Mouse (Mus musculus) spleen, postnatal 10 days (tissue): Measurements from ENCODE around the gene Tssk2.
A peak's percentile ranks its signal among the peaks of the same experiment; 100 is the strongest.

Source experiments
- DNase-seq, 2 experiments: peaks; one replicate each; pipeline ENCODE4 v3.0.0; 2021 to 2022; ENCODE audit warnings: low spot score in 2 of 2

Tssk2 gene

GRCm38 (mm10) chr16:17911052-17911595 is 12.7 kb downstream of the Tssk2 start, which contains the start of gene Ess2:
Ess2 (minus strand) TSS chr16:17911348.
- peak; percentile 76 to 89 for DNase-seq

GRCm38 (mm10) chr16:17914307-17915249 is 16.1 kb downstream of the Tssk2 start, which contains the start of gene Gsc2:
Gsc2 (minus strand) TSS chr16:17915059.
- DNase-seq: peak in 1 of 2 experiments; percentile 43

GRCm38 (mm10) chr16:17920586-17920985 is 22.1 kb downstream of the Tssk2 start:
- DNase-seq: no peak

GRCm38 (mm10) chr16:17921325-17922162 is 23.1 kb downstream of the Tssk2 start:
- DNase-seq: peak; percentile 90 to 97

- peak in 1 of 2 experiments; percentile 46 for DNase-seq
Measured at GRCm38 (mm10) chr16:17922163-17922538, 23.7 kb downstream of the Tssk2 start.

GRCm38 (mm10) chr16:17927351-17928082 is 29.1 kb downstream of the Tssk2 start:
- peak; percentile 57 to 61 for DNase-seq

- peak; percentile 76 to 78 for DNase-seq
Measured at GRCm38 (mm10) chr16:17928087-17928580, 29.7 kb downstream of the Tssk2 start, which contains the start of gene Slc25a1. Slc25a1 (minus strand) TSS chr16:17928219.

- peak; percentile 62 to 82 for DNase-seq
Measured at GRCm38 (mm10) chr16:17928627-17929104, 30.2 kb downstream of the Tssk2 start.

- no peak for DNase-seq
Measured at GRCm38 (mm10) chr16:17929211-17929610, 30.8 kb downstream of the Tssk2 start.

- no peak for DNase-seq
Measured at GRCm38 (mm10) chr16:17929631-17930030, 31.2 kb downstream of the Tssk2 start.

GRCm38 (mm10) chr16:17931906-17932460 is 33.5 kb downstream of the Tssk2 start:
- DNase-seq: no peak

- no peak for DNase-seq
Measured at GRCm38 (mm10) chr16:17933594-17934444, 35.4 kb downstream of the Tssk2 start.

- DNase-seq: no peak
Measured at GRCm38 (mm10) chr16:17934445-17934910, 36.0 kb downstream of the Tssk2 start.

- no peak for DNase-seq
Measured at GRCm38 (mm10) chr16:17936776-17937175, 38.3 kb downstream of the Tssk2 start.

GRCm38 (mm10) chr16:17938187-17938586 is 39.8 kb downstream of the Tssk2 start:
- no peak for DNase-seq

- DNase-seq: peak; percentile 61 to 84
Measured at GRCm38 (mm10) chr16:17938821-17939220, 40.4 kb downstream of the Tssk2 start.

- DNase-seq: peak in 1 of 2 experiments; percentile 51
Measured at GRCm38 (mm10) chr16:17939255-17939751, 40.9 kb downstream of the Tssk2 start.

GRCm38 (mm10) chr16:17943466-17943865 is 45.0 kb downstream of the Tssk2 start:
- DNase-seq: no peak
